Mouse (Mus musculus): Measurements from ENCODE around the gene Dclre1a. TPM values are rescaled to one million over a fixed set of nuclear protein-coding genes. Genes with fewer than 3 reads are reported as not detected.
"Not testable (repeated sequence)": the region's sequence is repeated elsewhere in the genome, so short reads cannot be mapped to it uniquely, and the experiment has no call there.

The Dclre1a gene
- polyA plus RNA-seq, 2 experiments: 14.7 to 22.6 TPM

GRCm38 (mm10) chr19:56535765-56536164 is 12.3 kb downstream of the Dclre1a start:
- TF ChIP-seq POLR2A (IDR thresholded peaks at IDR 0.05; ENCODE audit: borderline replicate concordance, extremely low read depth, insufficient read depth, insufficient read length): no peak
- Histone ChIP-seq H3K4me2 (replicated peaks; ENCODE audit: low read depth, low read length, severe bottlenecking) (no peak overlapping the region), H3K27me3 (ENCODE audit: control insufficient read depth, insufficient read depth, low read length) (no peaks in the 10 kb centered on the region), H3K4me1 (ENCODE audit: control insufficient read depth, insufficient read depth, low read length) (no peaks in the 10 kb centered on the region), H3K4me3 (replicated peaks; ENCODE audit: low read length) (no peak overlapping the region), H3K9ac (ENCODE audit: low read depth, low read length, severe bottlenecking) (no peak overlapping the region), H3K27ac (replicated peaks; ENCODE audit: low read depth, low read length) (no peak overlapping the region), H3K9me3 (ENCODE audit: control insufficient read depth, low read length) (no peaks in the 10 kb centered on the region), H3K36me3 (ENCODE audit: control insufficient read depth, insufficient read depth, low read length) (peaks cover 32% of the 10 kb centered on the region)
- WGBS: 92% methylated on average over 9 of the region's 9 CpGs
- DNase-seq (ENCODE audit: low spot score) (no peak), ATAC-seq (ENCODE audit: low FRiP score, low read depth) (no peak)

GRCm38 (mm10) chr19:56535064-56535463 is 13.0 kb downstream of the Dclre1a start:
- Histone ChIP-seq H3K9me3 (ENCODE audit: control insufficient read depth, low read length) (no peaks in the 10 kb centered on the region), H3K4me2 (replicated peaks; ENCODE audit: low read depth, low read length, severe bottlenecking) (no peak overlapping the region), H3K27ac (replicated peaks; ENCODE audit: low read depth, low read length) (no peak overlapping the region), H3K4me3 (replicated peaks; ENCODE audit: low read length) (no peak overlapping the region), H3K27me3 (ENCODE audit: control insufficient read depth, insufficient read depth, low read length) (no peaks in the 10 kb centered on the region), H3K36me3 (ENCODE audit: control insufficient read depth, insufficient read depth, low read length) (peaks cover 25% of the 10 kb centered on the region), H3K4me1 (ENCODE audit: control insufficient read depth, insufficient read depth, low read length) (no peaks in the 10 kb centered on the region), H3K9ac (ENCODE audit: low read depth, low read length, severe bottlenecking) (no peak overlapping the region; the same call in 1 of the 2 replicates)
- ATAC-seq (ENCODE audit: low FRiP score, low read depth): no peak
- TF ChIP-seq POLR2A (IDR thresholded peaks at IDR 0.05; ENCODE audit: borderline replicate concordance, extremely low read depth, insufficient read depth, insufficient read length): no peak
- DNase-seq (ENCODE audit: low spot score): no peak
- WGBS: 84% methylated on average over 9 of the region's 9 CpGs

GRCm38 (mm10) chr19:56534337-56534736 is 13.7 kb downstream of the Dclre1a start:
- Histone ChIP-seq H3K27me3 (ENCODE audit: control insufficient read depth, insufficient read depth, low read length) (no peaks in the 10 kb centered on the region), H3K4me2 (replicated peaks; ENCODE audit: low read depth, low read length, severe bottlenecking) (no peak overlapping the region), H3K4me3 (replicated peaks; ENCODE audit: low read length) (no peak overlapping the region), H3K4me1 (ENCODE audit: control insufficient read depth, insufficient read depth, low read length) (no peaks in the 10 kb centered on the region), H3K27ac (replicated peaks; ENCODE audit: low read depth, low read length) (no peak overlapping the region), H3K9ac (ENCODE audit: low read depth, low read length, severe bottlenecking) (no peak overlapping the region), H3K36me3 (ENCODE audit: control insufficient read depth, insufficient read depth, low read length) (peaks cover 25% of the 10 kb centered on the region; the same call in 1 of the 2 replicates), H3K9me3 (ENCODE audit: control insufficient read depth, low read length) (no peaks in the 10 kb centered on the region)
- no peak for DNase-seq (ENCODE audit: low spot score)
- ATAC-seq (ENCODE audit: low FRiP score, low read depth): no peak
- no peak for TF ChIP-seq POLR2A (IDR thresholded peaks at IDR 0.05; ENCODE audit: borderline replicate concordance, extremely low read depth, insufficient read depth, insufficient read length)
- WGBS: 93% methylated on average over 3 of the region's 3 CpGs

- H3K4me2 ChIP-seq (replicated peaks; ENCODE audit: low read depth, low read length, severe bottlenecking): no peak overlapping the region
- peaks cover 25% of the 10 kb centered on the region; the same call in 1 of the 2 replicates for H3K36me3 ChIP-seq (ENCODE audit: control insufficient read depth, insufficient read depth, low read length)
- no peaks in the 10 kb centered on the region for H3K9me3 ChIP-seq (ENCODE audit: control insufficient read depth, low read length)
- H3K4me1 ChIP-seq (ENCODE audit: control insufficient read depth, insufficient read depth, low read length): no peaks in the 10 kb centered on the region
- no peak overlapping the region for H3K4me3 ChIP-seq (replicated peaks; ENCODE audit: low read length)
- no peak for TF ChIP-seq POLR2A (IDR thresholded peaks at IDR 0.05; ENCODE audit: borderline replicate concordance, extremely low read depth, insufficient read depth, insufficient read length)
- 86% methylated on average over 14 of the region's 14 CpGs for WGBS
- ATAC-seq (ENCODE audit: low FRiP score, low read depth) (no peak), DNase-seq (ENCODE audit: low spot score) (no peak)
- H3K27me3 ChIP-seq (ENCODE audit: control insufficient read depth, insufficient read depth, low read length): no peaks in the 10 kb centered on the region
- H3K9ac ChIP-seq (ENCODE audit: low read depth, low read length, severe bottlenecking): no peak overlapping the region
- H3K27ac ChIP-seq (replicated peaks; ENCODE audit: low read depth, low read length): no peak overlapping the region
Measured at GRCm38 (mm10) chr19:56533291-56534071, 14.5 kb downstream of the Dclre1a start.

- Histone ChIP-seq H3K4me2 (replicated peaks; ENCODE audit: low read depth, low read length, severe bottlenecking) (no peak overlapping the region), H3K27me3 (ENCODE audit: control insufficient read depth, insufficient read depth, low read length) (no peaks in the 10 kb centered on the region), H3K4me1 (ENCODE audit: control insufficient read depth, insufficient read depth, low read length) (no peaks in the 10 kb centered on the region), H3K9me3 (ENCODE audit: control insufficient read depth, low read length) (no peaks in the 10 kb centered on the region), H3K4me3 (replicated peaks; ENCODE audit: low read length) (no peak overlapping the region), H3K36me3 (ENCODE audit: control insufficient read depth, insufficient read depth, low read length) (peaks cover 8% of the 10 kb centered on the region; the same call in 1 of the 2 replicates), H3K9ac (ENCODE audit: low read depth, low read length, severe bottlenecking) (no peak overlapping the region), H3K27ac (replicated peaks; ENCODE audit: low read depth, low read length) (no peak overlapping the region)
- WGBS: 89% methylated on average over 12 of the region's 12 CpGs
- TF ChIP-seq POLR2A (IDR thresholded peaks at IDR 0.05; ENCODE audit: borderline replicate concordance, extremely low read depth, insufficient read depth, insufficient read length): no peak
- no peak for ATAC-seq (ENCODE audit: low FRiP score, low read depth)
- DNase-seq (ENCODE audit: low spot score): no peak
Measured at GRCm38 (mm10) chr19:56531251-56531650, 16.8 kb downstream of the Dclre1a start.

- not testable (repeated sequence) for DNase-seq (ENCODE audit: low spot score); H3K4me1 ChIP-seq (ENCODE audit: control insufficient read depth, insufficient read depth, low read length); H3K36me3 ChIP-seq (ENCODE audit: control insufficient read depth, insufficient read depth, low read length); H3K9ac ChIP-seq (ENCODE audit: low read depth, low read length, severe bottlenecking); H3K27me3 ChIP-seq (ENCODE audit: control insufficient read depth, insufficient read depth, low read length); H3K4me3 ChIP-seq (replicated peaks; ENCODE audit: low read length); H3K27ac ChIP-seq (replicated peaks; ENCODE audit: low read depth, low read length); H3K4me2 ChIP-seq (replicated peaks; ENCODE audit: low read depth, low read length, severe bottlenecking); H3K9me3 ChIP-seq (ENCODE audit: control insufficient read depth, low read length); ATAC-seq (ENCODE audit: low FRiP score, low read depth)
- no CpG with 5 or more reads among the region's 11 CpGs for WGBS
Measured at GRCm38 (mm10) chr19:56530529-56530928, 17.5 kb downstream of the Dclre1a start.

- not testable (repeated sequence) for H3K27ac ChIP-seq (replicated peaks; ENCODE audit: low read depth, low read length); H3K9ac ChIP-seq (ENCODE audit: low read depth, low read length, severe bottlenecking); H3K9me3 ChIP-seq (ENCODE audit: control insufficient read depth, low read length); H3K36me3 ChIP-seq (ENCODE audit: control insufficient read depth, insufficient read depth, low read length); H3K27me3 ChIP-seq (ENCODE audit: control insufficient read depth, insufficient read depth, low read length); H3K4me3 ChIP-seq (replicated peaks; ENCODE audit: low read length); DNase-seq (ENCODE audit: low spot score); H3K4me2 ChIP-seq (replicated peaks; ENCODE audit: low read depth, low read length, severe bottlenecking); H3K4me1 ChIP-seq (ENCODE audit: control insufficient read depth, insufficient read depth, low read length); ATAC-seq (ENCODE audit: low FRiP score, low read depth)
- WGBS: no CpG with 5 or more reads among the region's 7 CpGs
Measured at GRCm38 (mm10) chr19:56519408-56519807, 28.6 kb downstream of the Dclre1a start.

- WGBS: no CpG with 5 or more reads among the region's 2 CpGs
Measured at GRCm38 (mm10) chr19:56513527-56513926, 34.5 kb downstream of the Dclre1a start.

More at GRCm38 (mm10) chr19:56513527-56513926, 34.5 kb downstream of the Dclre1a start:
- not testable (repeated sequence) for H3K9ac ChIP-seq (ENCODE audit: low read depth, low read length, severe bottlenecking); DNase-seq (ENCODE audit: low spot score); H3K27me3 ChIP-seq (ENCODE audit: control insufficient read depth, insufficient read depth, low read length); H3K4me3 ChIP-seq (replicated peaks; ENCODE audit: low read length); H3K36me3 ChIP-seq (ENCODE audit: control insufficient read depth, insufficient read depth, low read length); H3K27ac ChIP-seq (replicated peaks; ENCODE audit: low read depth, low read length); ATAC-seq (ENCODE audit: low FRiP score, low read depth); H3K4me1 ChIP-seq (ENCODE audit: control insufficient read depth, insufficient read depth, low read length); H3K9me3 ChIP-seq (ENCODE audit: control insufficient read depth, low read length); H3K4me2 ChIP-seq (replicated peaks; ENCODE audit: low read depth, low read length, severe bottlenecking)

Measured in limb, embryonic 14.5 days (tissue).